Mouse (Mus musculus): ENCODE measurements around the gene Baz2b.
"Not testable (repeated sequence)": the region's sequence is repeated elsewhere in the genome, so short reads cannot be mapped to it uniquely, and the experiment has no call there.

- TF ChIP-seq CTCF, POLR2A (IDR thresholded peaks at IDR 0.05; ENCODE audit: insufficient read depth, low read depth, low read length): not testable (repeated sequence)
Measured at GRCm38 (mm10) chr2:60073798-60074197, 135.8 kb downstream of the Baz2b start.
